9 mouse cellular contexts compared by ENCODE assay signal in genomic region chr3:52258532-52258931, GRCm38 (mm10). TPM values are rescaled to one million over a fixed set of nuclear protein-coding genes. Genes with fewer than 3 reads are reported as not detected.
DNase-seq lines count a peak whose midpoint lies in the region; ATAC-seq lines count a peak whose summit lies in the region.
"Had no signal": no experiment of that assay in that cellular context is flagged by ENCODE, and none has a peak within 500 bp of the region (broad histone marks: within the 10 kb centered on the region; RNA-seq: fewer than 3 reads in every experiment).

No protein-coding gene starts in this region.

- H3K4me1 ChIP-seq in heart, embryonic 14.5 days (ENCODE audit: control insufficient read depth in 2 of 2, insufficient read depth in 2 of 2, low read length in 2 of 2) = peaks cover 6 to 8% of the 10 kb centered on the region in 2 experiments
- peaks cover 19% of the 10 kb centered on the region for H3K4me1 ChIP-seq in limb, embryonic 15.5 days
- H3K4me1 ChIP-seq in hindbrain, embryonic 14.5 days (replicated peaks; ENCODE audit: control insufficient read depth, insufficient read depth, low read length) = peaks cover 5% of the 10 kb centered on the region; the same call in 1 of the 2 replicates

- H3K4me2 ChIP-seq in heart, embryonic 14.5 days (ENCODE audit: low read length) = peak overlapping the region; percentile 80
- peak overlapping the region; percentile 72 for H3K4me2 ChIP-seq in limb, embryonic 15.5 days
- H3K4me2 ChIP-seq in hindbrain, embryonic 14.5 days (replicated peaks) = no peak overlapping the region

- no peaks in the 10 kb centered on the region for H3K9me3 ChIP-seq in heart, embryonic 14.5 days (ENCODE audit: control insufficient read depth, low read length)
- H3K9me3 ChIP-seq in limb, embryonic 15.5 days = no peaks in the 10 kb centered on the region
- no peaks in the 10 kb centered on the region for H3K9me3 ChIP-seq in hindbrain, embryonic 14.5 days (ENCODE audit: control insufficient read depth, low read length)
- H3K9me3 ChIP-seq: liver, embryonic 15.5 days had no signal

- no peak overlapping the region for H3K9ac ChIP-seq in heart, embryonic 14.5 days (ENCODE audit: low read length)
- no peak overlapping the region for H3K9ac ChIP-seq in limb, embryonic 15.5 days
- H3K9ac ChIP-seq in hindbrain, embryonic 14.5 days = no peak overlapping the region
- H3K9ac ChIP-seq: liver, embryonic 15.5 days had no signal

- no peaks in the 10 kb centered on the region for H3K36me3 ChIP-seq in heart, embryonic 14.5 days (ENCODE audit: control insufficient read depth, insufficient read depth, low read length)
- H3K36me3 ChIP-seq in limb, embryonic 15.5 days = no peaks in the 10 kb centered on the region
- no peaks in the 10 kb centered on the region for H3K36me3 ChIP-seq in hindbrain, embryonic 14.5 days (replicated peaks; ENCODE audit: control insufficient read depth, insufficient read depth)
- H3K36me3 ChIP-seq: liver, embryonic 15.5 days had no signal

- 19% methylated on average over 3 of the region's 3 CpGs for WGBS in heart, embryonic 14.5 days
- 26% methylated on average over 3 of the region's 3 CpGs for WGBS in limb, embryonic 15.5 days
- WGBS in hindbrain, embryonic 14.5 days = 38% methylated on average over 3 of the region's 3 CpGs

- no peak overlapping the region for H3K4me3 ChIP-seq in heart, embryonic 14.5 days (ENCODE audit: control insufficient read depth in 1 of 2, insufficient read depth in 1 of 2, low read depth in 1 of 2, low read length in 2 of 2)
- peak overlapping the region; percentile 38; the same call in 1 of the 2 replicates for H3K4me3 ChIP-seq in limb, embryonic 15.5 days
- no peak overlapping the region for H3K4me3 ChIP-seq in hindbrain, embryonic 14.5 days (replicated peaks; ENCODE audit: low read length)

- H3K27me3 ChIP-seq in heart, embryonic 14.5 days (ENCODE audit: control insufficient read depth, insufficient read depth, low read length) = peaks cover 8% of the 10 kb centered on the region
- H3K27me3 ChIP-seq in limb, embryonic 15.5 days = peaks cover 23% of the 10 kb centered on the region
- H3K27me3 ChIP-seq in hindbrain, embryonic 14.5 days (ENCODE audit: control insufficient read depth, insufficient read depth, low read length) = peaks cover 21% of the 10 kb centered on the region
- H3K27me3 ChIP-seq: liver, embryonic 15.5 days had no signal

- no peak for ATAC-seq in heart, embryonic 14.5 days (ENCODE audit: insufficient number of reproducible peaks, insufficient read depth, low FRiP score, low read depth)
- ATAC-seq in limb, embryonic 15.5 days (ENCODE audit: insufficient number of reproducible peaks, low FRiP score, low TSS enrichment, low read depth) = no peak
- no peak for ATAC-seq in hindbrain, embryonic 14.5 days (ENCODE audit: low FRiP score)

- DNase-seq in cerebellum, adult 18-20 months = peak; percentile 41 to 44
- no peak for DNase-seq in cerebellum, adult 11 months
- peak; percentile 15 for DNase-seq in Muller cell, postnatal 12 days (ENCODE audit: inconsistent ontology term)
- DNase-seq in hindbrain, embryonic 14.5 days (ENCODE audit: low spot score) = no peak
- no peak for DNase-seq in layer of hippocampus, postnatal 10 days (ENCODE audit: low spot score in 2 of 2)
- DNase-seq in frontal cortex, postnatal 10 days (ENCODE audit: low spot score in 2 of 2) = no peak

- no peak overlapping the region for H3K27ac ChIP-seq in heart, embryonic 14.5 days (replicated peaks in 1 of 2; ENCODE audit: control insufficient read depth in 1 of 2, insufficient read depth in 1 of 2, low read depth in 2 of 2, low read length in 2 of 2)
- H3K27ac ChIP-seq in limb, embryonic 15.5 days = no peak overlapping the region
- H3K27ac ChIP-seq in hindbrain, embryonic 14.5 days = no peak overlapping the region
- H3K27ac ChIP-seq: liver, embryonic 15.5 days had no signal

RNA-seq across cellular contexts. Expression of gene Foxo1, which starts 9.6 kb away (rescaled TPM):
- polyA plus RNA-seq in heart, embryonic 14.5 days (2014; fragmentation: Nextera tagmentation; extraction: Ambion mirVana) = 8.6 and 9.2 TPM in 2 replicates
- 5.0 and 5.5 TPM in 2 replicates for polyA plus RNA-seq in limb, embryonic 15.5 days (2015; fragmentation: Nextera tagmentation; extraction: Ambion mirVana)
- polyA plus RNA-seq in hindbrain, embryonic 14.5 days (2014; fragmentation: Nextera tagmentation; extraction: Ambion mirVana) = 3.9 TPM in 2 replicates
- total RNA-seq in layer of hippocampus, postnatal 10 days (2021) = 10 to 100 TPM; 20.6 to 24.5 TPM

Comparison
In these comparisons a context has a peak if more than half of its experiments do, and no peak if none do; other contexts are left out.
1. DNase-seq: peak in cerebellum, adult 18-20 months (2 of 2) and Muller cell, postnatal 12 days (single experiment); none in cerebellum, adult 11 months (single experiment), hindbrain, embryonic 14.5 days (single experiment), layer of hippocampus, postnatal 10 days (0 of 2) and frontal cortex, postnatal 10 days (0 of 2).